Mouse (Mus musculus): Measurements from ENCODE around the gene Shc4.

DNA sequence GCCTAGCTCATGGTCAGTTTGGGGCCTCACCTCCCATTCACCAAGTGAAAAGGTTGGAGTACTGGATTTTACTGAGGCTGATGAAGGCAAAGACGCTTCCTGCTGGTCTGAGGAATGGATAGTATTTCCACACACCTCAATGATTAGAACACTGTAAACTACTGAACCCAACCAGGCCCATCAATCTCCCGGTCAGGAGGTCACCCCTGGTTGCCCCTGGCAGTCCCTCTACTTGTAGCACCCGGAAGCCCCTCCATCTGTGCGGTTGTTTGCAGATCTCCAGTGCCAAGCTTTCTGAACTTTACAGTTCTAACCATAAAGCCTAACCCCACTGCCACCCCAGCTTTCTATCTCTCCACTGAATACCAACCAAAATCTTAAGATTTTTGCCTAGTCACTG lies 62.8 kb downstream of the Shc4 start:
- TF ChIP-seq CTCF (conservative IDR thresholded peaks at IDR 0.05; ENCODE audit: low read length) (no peak), POU5F1 (IDR thresholded peaks at IDR 0.05; ENCODE audit: borderline replicate concordance, low read length) (no peak)
